Mouse (Mus musculus): ENCODE data around the gene Chil3.

GRCm38 (mm10) chr3:106196276-106196675, 28.9 kb upstream of the Chil3 start:
- TF ChIP-seq CTCF (IDR thresholded peaks at IDR 0.05; ENCODE audit: borderline replicate concordance, insufficient read depth, low read length) (no peak), POLR2A (IDR thresholded peaks at IDR 0.05; ENCODE audit: low read depth, low read length) (no peak)
